Mouse (Mus musculus) thymus, adult 2 months (tissue): Measurements from ENCODE around the gene Gtpbp4. TPM values are rescaled to one million over a fixed set of nuclear protein-coding genes. Genes with fewer than 3 reads are reported as not detected.
"Not testable (repeated sequence)": the region's sequence is repeated elsewhere in the genome, so short reads cannot be mapped to it uniquely, and the experiment has no call there.

Source experiments
- DNase-seq: peaks from one replicate; pipeline ENCODE4 v3.0.0; 2021
- H3K27ac ChIP-seq: fragments of 200-500 bp; 2 replicates; pipeline ENCODE4 v1.5.1; 2012; ENCODE audit warnings: low read length, control low read depth; ENCODE audit not compliant: control insufficient read depth, insufficient read depth
- H3K27me3 ChIP-seq: fragments of 200-500 bp; 2 replicates; pipeline ENCODE4 v1.6.1; 2012; ENCODE audit warnings: mild to moderate bottlenecking, low read length, moderate library complexity, mixed read lengths; ENCODE audit not compliant: control insufficient read depth, insufficient read depth
- H3K36me3 ChIP-seq: fragments of 200-500 bp; 2 replicates; pipeline ENCODE4 v1.6.1; 2012; ENCODE audit warnings: mild to moderate bottlenecking, low read length, moderate library complexity; ENCODE audit not compliant: control insufficient read depth, insufficient read depth
- H3K4me1 ChIP-seq: fragments of 200-500 bp; replicated peaks from 2 replicates; pipeline ENCODE4 v1.6.1; 2012; ENCODE audit warnings: low read length; ENCODE audit not compliant: control insufficient read depth, insufficient read depth
- H3K4me3 ChIP-seq: fragments of 200-500 bp; 2 replicates; pipeline ENCODE4 v1.5.1; 2012; ENCODE audit warnings: mild to moderate bottlenecking, low read length, control low read depth, moderate library complexity; ENCODE audit not compliant: control insufficient read depth, insufficient read depth
- CTCF ChIP-seq: fragments of 200-500 bp; IDR thresholded peaks from 2 replicates; pipeline ENCODE4 v1.5.1; 2012; ENCODE audit warnings: mild to moderate bottlenecking, control low read depth, low read length, moderate library complexity, borderline replicate concordance; ENCODE audit not compliant: control insufficient read depth, poor library complexity, insufficient read depth; ENCODE audit errors: extremely low read depth
- POLR2A ChIP-seq: fragments of 200-500 bp; IDR thresholded peaks from 2 replicates; pipeline ENCODE4 v1.6.1; 2012; ENCODE audit warnings: mild to moderate bottlenecking, low read length, control low read depth, moderate library complexity; ENCODE audit not compliant: control insufficient read depth, poor library complexity, insufficient read depth; ENCODE audit errors: extremely low read depth
- WGBS: fragments of 180-500 bp; shearing (Covaris S2); methylation state at CpG from one replicate; pipeline ENCODE4 v1.1.7; 2018; 5-methylcytosine and 5-hydroxymethylcytosine counted together
- polyA plus RNA-seq: library from polyadenylated mRNA; depleted of rRNA; stranded (reverse); fragments of >200 nt; gene quantifications from 2 replicates; pipeline ENCODE4 v1.2.3, GENCODE M21; 2012

The Gtpbp4 gene
- polyA plus RNA-seq, 1 experiment: 12.9 TPM

- Histone ChIP-seq H3K4me1 (no peaks in the 10 kb centered on the region), H3K4me3 (no peak overlapping the region), H3K36me3 (no peaks in the 10 kb centered on the region), H3K27me3 (no peaks in the 10 kb centered on the region), H3K27ac (no peak overlapping the region)
- peak; percentile 52 for DNase-seq
- 56% methylated on average over 12 of the region's 12 CpGs for WGBS
- TF ChIP-seq CTCF (no peak), POLR2A (no peak)
Observed at GRCm38 (mm10) chr13:9011596-9012350, 15.9 kb upstream of the Gtpbp4 start.

GRCm38 (mm10) chr13:9003306-9003705, 7.4 kb upstream of the Gtpbp4 start:
- H3K4me3 ChIP-seq: no peak overlapping the region
- no peak for TF ChIP-seq CTCF
- TF ChIP-seq POLR2A: no peak
- H3K4me1 ChIP-seq: no peaks in the 10 kb centered on the region
- H3K27ac ChIP-seq: no peak overlapping the region
- no peak for DNase-seq
- no peaks in the 10 kb centered on the region for H3K36me3 ChIP-seq
- H3K27me3 ChIP-seq: 0 out of 2 replicates have a peak, but pooled peaks cover 2% of the 10 kb centered on the region
- WGBS: 93% methylated on average over 2 of the region's 2 CpGs

- DNase-seq: no peak
- H3K27me3 ChIP-seq: 0 out of 2 replicates have a peak, but pooled peaks cover 2% of the 10 kb centered on the region
- H3K4me3 ChIP-seq: no peak overlapping the region
- TF ChIP-seq CTCF: no peak
- no peak for TF ChIP-seq POLR2A
- no peak overlapping the region for H3K27ac ChIP-seq
- 82% methylated on average over 8 of the region's 8 CpGs for WGBS
- no peaks in the 10 kb centered on the region for H3K36me3 ChIP-seq
- peaks cover 4% of the 10 kb centered on the region for H3K4me1 ChIP-seq
Observed at GRCm38 (mm10) chr13:8999464-8999863, 3.6 kb upstream of the Gtpbp4 start.

GRCm38 (mm10) chr13:8997221-8997620, 1.3 kb upstream of the Gtpbp4 start:
- not testable (repeated sequence) for H3K4me3 ChIP-seq, H3K27ac ChIP-seq, H3K27me3 ChIP-seq, DNase-seq, H3K4me1 ChIP-seq, H3K36me3 ChIP-seq
- 86% methylated on average over 5 of the region's 5 CpGs for WGBS

GRCm38 (mm10) chr13:8995159-8995989, 509 bp downstream of the Gtpbp4 start:
- Histone ChIP-seq H3K4me3 (peak overlapping the region; percentile 95), H3K27ac (no peak overlapping the region), H3K27me3 (no peaks in the 10 kb centered on the region), H3K36me3 (peaks cover 8% of the 10 kb centered on the region), H3K4me1 (peaks cover 5% of the 10 kb centered on the region)
- under 1% methylated on average over 33 of the region's 33 CpGs for WGBS
- DNase-seq: no peak
- TF ChIP-seq CTCF: no peak
- no peak for TF ChIP-seq POLR2A

- no peak for TF ChIP-seq POLR2A
- no peak for TF ChIP-seq CTCF
- no peak overlapping the region for H3K4me3 ChIP-seq
- 93% methylated on average over 6 of the region's 6 CpGs for WGBS
- H3K27me3 ChIP-seq: no peaks in the 10 kb centered on the region
- no peak overlapping the region for H3K27ac ChIP-seq
- peaks cover 5% of the 10 kb centered on the region for H3K4me1 ChIP-seq
- no peak for DNase-seq
- peaks cover 31% of the 10 kb centered on the region for H3K36me3 ChIP-seq
Observed at GRCm38 (mm10) chr13:8992231-8992630, 3.7 kb downstream of the Gtpbp4 start.
